9 mouse cellular contexts compared by ENCODE assay signal in the genomic region with DNA sequence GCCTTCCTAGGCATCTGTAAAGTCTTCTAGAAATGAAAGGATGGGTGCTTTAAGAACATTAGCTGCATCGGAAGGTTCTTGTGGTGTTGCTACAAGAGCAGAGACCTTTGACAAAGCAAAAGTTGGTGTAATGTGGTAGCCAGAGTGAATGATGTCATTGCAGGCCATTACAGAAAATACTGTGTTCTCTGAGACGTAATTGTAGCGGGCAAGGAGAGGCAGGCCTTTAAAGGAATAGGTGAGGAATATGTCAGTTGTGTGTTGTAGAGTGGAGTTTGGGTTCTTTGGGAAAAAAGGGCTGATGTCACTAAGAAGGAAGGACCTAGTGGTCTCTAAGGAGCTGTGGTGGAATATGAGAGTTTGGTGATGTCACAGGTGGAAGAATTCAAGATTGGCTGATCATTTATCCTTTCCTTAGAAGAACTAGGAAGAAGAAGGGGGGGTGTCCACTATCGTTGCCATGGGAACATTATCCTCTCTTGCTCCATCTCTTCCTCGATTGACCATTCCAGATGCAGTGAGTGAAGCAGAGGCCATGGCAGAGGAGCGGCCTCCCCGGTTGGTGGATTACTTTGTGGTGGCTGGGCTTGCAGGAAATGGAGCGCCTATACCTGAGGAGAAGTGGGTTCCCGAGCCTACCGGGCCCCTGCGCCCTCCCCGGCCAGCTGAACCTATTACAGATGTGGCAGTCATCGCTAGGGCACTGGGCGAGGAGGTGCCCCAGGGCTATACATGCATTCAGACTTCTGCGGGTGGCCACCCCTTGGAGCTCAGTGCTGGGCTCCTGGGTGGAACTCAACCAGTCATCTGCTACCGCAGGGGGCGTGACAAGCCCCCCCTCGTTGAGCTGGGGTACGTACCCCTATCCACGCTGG. TPM values are rescaled to one million over a fixed set of nuclear protein-coding genes. Genes with fewer than 3 reads are reported as not detected.
DNase-seq lines count a peak whose midpoint lies in the region; ATAC-seq and TF ChIP-seq lines count a peak whose summit lies in the region.
"Had no signal": no experiment of that assay in that cellular context is flagged by ENCODE, and none has a peak within 500 bp of the region (broad histone marks: within the 10 kb centered on the region; RNA-seq: fewer than 3 reads in every experiment).

No protein-coding gene starts in this region.

- WGBS in heart, embryonic 14.5 days, result 94% methylated on average over 20 of the region's 20 CpGs
- 77% methylated on average over 20 of the region's 20 CpGs for WGBS in liver, embryonic 15.5 days (ENCODE audit: insufficient replicate concordance)

- no peak for ATAC-seq in heart, embryonic 14.5 days (ENCODE audit: insufficient number of reproducible peaks, insufficient read depth, low FRiP score, low read depth)
- no peak for ATAC-seq in liver, embryonic 15.5 days (ENCODE audit: insufficient read depth)
- no peak for ATAC-seq in megakaryocyte progenitor cell, adult 5-6 weeks (replicated peaks; ENCODE audit: poor library complexity)
- no peak for ATAC-seq in activated CD4-positive, CD25-positive, alpha-beta regulatory T cell, adult 4 months

- peak overlapping the region; percentile 98 to 100 for H3K27ac ChIP-seq in heart, embryonic 14.5 days (replicated peaks in 1 of 2; ENCODE audit: control insufficient read depth in 1 of 2, insufficient read depth in 1 of 2, low read depth in 2 of 2, low read length in 2 of 2)
- peak overlapping the region; percentile 84 for H3K27ac ChIP-seq in MEL (ENCODE audit: control insufficient read depth, low read depth, low read length)
- H3K27ac ChIP-seq in liver, embryonic 15.5 days (replicated peaks), result peak overlapping the region; percentile 95

- intact Hi-C loops in heart, postnatal 25 days (cut with DNase I), result loop anchor here (2.0 kb wide), 1 partner anchor 26 kb away; a partner anchor contains a TSS

- no peak for TF ChIP-seq RAD21 in MEL (IDR thresholded peaks at IDR 0.05; ENCODE audit: low read depth, low read length)

- no peak for TF ChIP-seq CTCF in MEL (IDR thresholded peaks at IDR 0.05 in 2 of 3, conservative IDR thresholded peaks at IDR 0.05 in 1 of 3; ENCODE audit: control insufficient read depth in 1 of 3, insufficient read depth in 1 of 3, low read depth in 2 of 3, low read length in 3 of 3, poor library complexity in 1 of 3, severe bottlenecking in 1 of 3)

- TF ChIP-seq EP300 in MEL (IDR thresholded peaks at IDR 0.05; ENCODE audit: low read depth in 1 of 2, low read length in 2 of 2), result no peak

- peaks cover 22% of the 10 kb centered on the region for H3K79me2 ChIP-seq in MEL (ENCODE audit: control insufficient read depth, insufficient read depth, low read length, poor library complexity)

- H3K4me2 ChIP-seq in heart, embryonic 14.5 days (ENCODE audit: low read length), result peak overlapping the region; percentile 91
- peak overlapping the region; percentile 97 for H3K4me2 ChIP-seq in liver, embryonic 15.5 days

- H3K9me3 ChIP-seq in heart, embryonic 14.5 days (ENCODE audit: control insufficient read depth, low read length), result no peaks in the 10 kb centered on the region
- no peaks in the 10 kb centered on the region for H3K9me3 ChIP-seq in MEL (replicated peaks; ENCODE audit: insufficient read depth, low read length)
- H3K9me3 ChIP-seq in liver, embryonic 15.5 days (replicated peaks), result no peaks in the 10 kb centered on the region

- peaks cover 58% of the 10 kb centered on the region for H3K36me3 ChIP-seq in heart, embryonic 14.5 days (ENCODE audit: control insufficient read depth, insufficient read depth, low read length)
- peaks cover 7 to 26% of the 10 kb centered on the region in 2 experiments; a peak in 3 of 4 replicates for H3K36me3 ChIP-seq in MEL (ENCODE audit: control insufficient read depth in 1 of 2, insufficient read depth in 2 of 2, low read length in 2 of 2)
- peaks cover 28% of the 10 kb centered on the region for H3K36me3 ChIP-seq in liver, embryonic 15.5 days (replicated peaks)

- H3K4me3 ChIP-seq in heart, embryonic 14.5 days (ENCODE audit: control insufficient read depth in 1 of 2, insufficient read depth in 1 of 2, low read depth in 1 of 2, low read length in 2 of 2), result peak overlapping the region in 1 of 2 experiments; percentile 94; a peak in 2 of 4 replicates
- H3K4me3 ChIP-seq in MEL (ENCODE audit: control insufficient read depth in 1 of 2, insufficient read depth in 1 of 2, low read depth in 2 of 2, low read length in 2 of 2), result peak overlapping the region; percentile 73 to 76
- H3K4me3 ChIP-seq in liver, embryonic 15.5 days (replicated peaks), result peak overlapping the region; percentile 89

- peaks cover 7 to 15% of the 10 kb centered on the region in 2 experiments for H3K4me1 ChIP-seq in heart, embryonic 14.5 days (ENCODE audit: control insufficient read depth in 2 of 2, insufficient read depth in 2 of 2, low read length in 2 of 2)
- peaks cover 4 to 29% of the 10 kb centered on the region in 2 experiments for H3K4me1 ChIP-seq in MEL (ENCODE audit: control insufficient read depth in 1 of 2, insufficient read depth in 2 of 2, low read length in 2 of 2)
- peaks cover 44% of the 10 kb centered on the region for H3K4me1 ChIP-seq in liver, embryonic 15.5 days (replicated peaks)

- H3K27me3 ChIP-seq in heart, embryonic 14.5 days (ENCODE audit: control insufficient read depth, insufficient read depth, low read length), result no peaks in the 10 kb centered on the region
- no peaks in the 10 kb centered on the region for H3K27me3 ChIP-seq in MEL (ENCODE audit: control insufficient read depth in 1 of 2, insufficient read depth in 2 of 2, low read length in 2 of 2)
- no peaks in the 10 kb centered on the region for H3K27me3 ChIP-seq in liver, embryonic 15.5 days

- H3K9ac ChIP-seq in heart, embryonic 14.5 days (ENCODE audit: low read length), result peak overlapping the region; percentile 95
- peak overlapping the region; percentile 88 for H3K9ac ChIP-seq in MEL (ENCODE audit: control insufficient read depth, low read depth, low read length, poor library complexity, severe bottlenecking)
- H3K9ac ChIP-seq in liver, embryonic 15.5 days, result peak overlapping the region; percentile 83; the same call in 1 of the 2 replicates

- no peak for DNase-seq in heart, postnatal 25 days (ENCODE audit: low spot score)
- DNase-seq in 416B (ENCODE audit: low read depth), result peak; percentile 44
- DNase-seq in MEL (ENCODE audit: low read depth, low spot score), result no peak
- no peak for DNase-seq in kidney, postnatal 10 days
- DNase-seq: adrenal gland, adult 8-10 months had no signal

- TF ChIP-seq POLR2A in MEL (IDR thresholded peaks at IDR 0.05; ENCODE audit: control insufficient read depth in 1 of 2, insufficient read depth in 1 of 2, low read depth in 1 of 2, low read length in 2 of 2, poor library complexity in 1 of 2), result no peak

RNA-seq across cellular contexts. Expression of a gene that starts 2.2 kb away (rescaled TPM):
- 5.4 and 5.6 TPM in 2 replicates for polyA plus RNA-seq in heart, embryonic 14.5 days (2014; fragmentation: Nextera tagmentation; extraction: Ambion mirVana)
- 10 to 100 TPM; 31.9 to 33.4 TPM for total RNA-seq in heart, postnatal 25 days (2021)
- 10.3 and 11.6 TPM in 2 replicates for total RNA-seq in MEL (2012; rRNA removed)
- 10 to 100 TPM in 1 of 2 experiments, not detected in 1; 27.1 TPM for polyA plus RNA-seq in MEL (2012; ENCODE audit: insufficient read depth in 1 of 2, insufficient read length in 2 of 2, low read depth in 1 of 2, low replicate concordance in 2 of 2, missing spikeins in 1 of 2)
- polyA plus RNA-seq in liver, embryonic 15.5 days (2015; fragmentation: Nextera tagmentation; extraction: Ambion mirVana), result 2.3 and 2.6 TPM in 2 replicates
- 16.5 and 21.9 TPM in 2 replicates for total RNA-seq in megakaryocyte progenitor cell, adult 5-6 weeks (2015)
- 8.9 and 10.4 TPM in 2 replicates for total RNA-seq in megakaryocyte progenitor cell, adult 5-6 weeks (2017)
- 10 to 100 TPM; 15.8 to 25.5 TPM for polyA plus RNA-seq in activated CD4-positive, CD25-positive, alpha-beta regulatory T cell, adult 4 months (2017; shearing (Covaris generic))

RNA-seq across cellular contexts. Expression of a gene that starts 13.2 kb away (rescaled TPM):
- polyA plus RNA-seq in heart, embryonic 14.5 days (2014; fragmentation: Nextera tagmentation; extraction: Ambion mirVana), result 7.5 and 8.7 TPM in 2 replicates
- total RNA-seq in heart, postnatal 25 days (2021), result 10 to 100 TPM; 14.6 to 16.1 TPM
- 7.1 and 7.6 TPM in 2 replicates for total RNA-seq in MEL (2012; rRNA removed)
- polyA plus RNA-seq in MEL (2012; ENCODE audit: insufficient read depth in 1 of 2, insufficient read length in 2 of 2, low read depth in 1 of 2, low replicate concordance in 2 of 2, missing spikeins in 1 of 2), result 10 to 100 TPM in 1 of 2 experiments, not detected in 1; 66.9 TPM
- 6.1 and 7.9 TPM in 2 replicates for polyA plus RNA-seq in liver, embryonic 15.5 days (2015; fragmentation: Nextera tagmentation; extraction: Ambion mirVana)
- 30.9 and 32.5 TPM in 2 replicates for total RNA-seq in megakaryocyte progenitor cell, adult 5-6 weeks (2015)
- 10.2 and 18.2 TPM in 2 replicates for total RNA-seq in megakaryocyte progenitor cell, adult 5-6 weeks (2017)
- 10 to 100 TPM; 33.2 to 42.9 TPM for polyA plus RNA-seq in activated CD4-positive, CD25-positive, alpha-beta regulatory T cell, adult 4 months (2017; shearing (Covaris generic))

RNA-seq across cellular contexts. Expression of a gene that starts 19.2 kb away (rescaled TPM):
- polyA plus RNA-seq in heart, embryonic 14.5 days (2014; fragmentation: Nextera tagmentation; extraction: Ambion mirVana), result 86.6 and 88.2 TPM in 2 replicates
- total RNA-seq in heart, postnatal 25 days (2021), result 10 to 100 TPM; 83.7 to 84.3 TPM
- total RNA-seq in MEL (2012; rRNA removed), result 47.2 and 58.5 TPM in 2 replicates
- 10 to 100 TPM; 61.7 to 80.5 TPM for polyA plus RNA-seq in MEL (2012; ENCODE audit: insufficient read depth in 1 of 2, insufficient read length in 2 of 2, low read depth in 1 of 2, low replicate concordance in 2 of 2, missing spikeins in 1 of 2)
- 27.6 and 28.1 TPM in 2 replicates for polyA plus RNA-seq in liver, embryonic 15.5 days (2015; fragmentation: Nextera tagmentation; extraction: Ambion mirVana)
- 15.6 and 19.5 TPM in 2 replicates for total RNA-seq in megakaryocyte progenitor cell, adult 5-6 weeks (2015)
- total RNA-seq in megakaryocyte progenitor cell, adult 5-6 weeks (2017), result 31.4 and 41.2 TPM in 2 replicates
- 10 to 100 TPM; 48.5 to 65.9 TPM for polyA plus RNA-seq in activated CD4-positive, CD25-positive, alpha-beta regulatory T cell, adult 4 months (2017; shearing (Covaris generic))

RNA-seq across cellular contexts. Expression of a gene that starts 23.8 kb away (rescaled TPM):
- polyA plus RNA-seq in heart, embryonic 14.5 days (2014; fragmentation: Nextera tagmentation; extraction: Ambion mirVana), result 1.9 and 3.5 TPM in 2 replicates
- not detected for total RNA-seq in heart, postnatal 25 days (2021)
- 0.08 TPM in 1 of 2 replicates, not detected in the other for total RNA-seq in MEL (2012; rRNA removed)
- under 1 TPM in 1 of 2 experiments, not detected in 1; 0.07 TPM for polyA plus RNA-seq in MEL (2012; ENCODE audit: insufficient read depth in 1 of 2, insufficient read length in 2 of 2, low read depth in 1 of 2, low replicate concordance in 2 of 2, missing spikeins in 1 of 2)
- polyA plus RNA-seq in liver, embryonic 15.5 days (2015; fragmentation: Nextera tagmentation; extraction: Ambion mirVana), result 0.37 and 0.47 TPM in 2 replicates
- total RNA-seq in megakaryocyte progenitor cell, adult 5-6 weeks (2015), result 0.39 TPM in 1 of 2 replicates, not detected in the other
- total RNA-seq in megakaryocyte progenitor cell, adult 5-6 weeks (2017), result not detected in 2 replicates
- not detected for polyA plus RNA-seq in activated CD4-positive, CD25-positive, alpha-beta regulatory T cell, adult 4 months (2017; shearing (Covaris generic))

RNA-seq across cellular contexts. Expression of a gene that starts 25.8 kb away (rescaled TPM):
- 8.2 and 9.4 TPM in 2 replicates for polyA plus RNA-seq in heart, embryonic 14.5 days (2014; fragmentation: Nextera tagmentation; extraction: Ambion mirVana)
- 10 to 100 TPM; 42.8 to 43.6 TPM for total RNA-seq in heart, postnatal 25 days (2021)
- 9.1 and 12.3 TPM in 2 replicates for total RNA-seq in MEL (2012; rRNA removed)
- 10 to 100 TPM in 1 of 2 experiments, not detected in 1; 37.6 TPM for polyA plus RNA-seq in MEL (2012; ENCODE audit: insufficient read depth in 1 of 2, insufficient read length in 2 of 2, low read depth in 1 of 2, low replicate concordance in 2 of 2, missing spikeins in 1 of 2)
- polyA plus RNA-seq in liver, embryonic 15.5 days (2015; fragmentation: Nextera tagmentation; extraction: Ambion mirVana), result 3.4 and 3.5 TPM in 2 replicates
- total RNA-seq in megakaryocyte progenitor cell, adult 5-6 weeks (2015), result 87.0 and 96.0 TPM in 2 replicates
- total RNA-seq in megakaryocyte progenitor cell, adult 5-6 weeks (2017), result 17.7 and 22.7 TPM in 2 replicates
- 10 to 100 TPM; 20.3 to 21.3 TPM for polyA plus RNA-seq in activated CD4-positive, CD25-positive, alpha-beta regulatory T cell, adult 4 months (2017; shearing (Covaris generic))
